Mouse (Mus musculus) left cerebral cortex, postnatal 4 days (tissue): ENCODE measurements around the gene Kazald1. TPM values are rescaled to one million over a fixed set of nuclear protein-coding genes. Genes with fewer than 3 reads are reported as not detected.
A peak's percentile ranks its signal among the peaks of the same experiment; 100 is the strongest.

Source experiments
- DNase-seq: peaks from one replicate; pipeline ENCODE4 v3.0.0-alpha.2; 2022
- intact Hi-C: fragments of 180-260 bp; cut with DNase I; formaldehyde crosslinking; loops from one replicate; pipeline ENCODE4 v1.15.1; 2025
- total RNA-seq, 2 experiments: library from RNA; stranded (reverse); gene quantifications; 2 replicates each; pipeline ENCODE4 v1.2.3; 2021

Kazald1 gene
- total RNA-seq, 2 experiments from 2014 or later: 0.70 to 1.8 TPM

GRCm38 (mm10) chr19:45076586-45077510 is 1.8 kb downstream of the Kazald1 start:
- intact Hi-C loops: loop anchor here (5.0 kb wide), 1 partner anchor 80 kb away; no protein-coding TSS in a partner anchor
- peak; percentile 42 for DNase-seq

DNA sequence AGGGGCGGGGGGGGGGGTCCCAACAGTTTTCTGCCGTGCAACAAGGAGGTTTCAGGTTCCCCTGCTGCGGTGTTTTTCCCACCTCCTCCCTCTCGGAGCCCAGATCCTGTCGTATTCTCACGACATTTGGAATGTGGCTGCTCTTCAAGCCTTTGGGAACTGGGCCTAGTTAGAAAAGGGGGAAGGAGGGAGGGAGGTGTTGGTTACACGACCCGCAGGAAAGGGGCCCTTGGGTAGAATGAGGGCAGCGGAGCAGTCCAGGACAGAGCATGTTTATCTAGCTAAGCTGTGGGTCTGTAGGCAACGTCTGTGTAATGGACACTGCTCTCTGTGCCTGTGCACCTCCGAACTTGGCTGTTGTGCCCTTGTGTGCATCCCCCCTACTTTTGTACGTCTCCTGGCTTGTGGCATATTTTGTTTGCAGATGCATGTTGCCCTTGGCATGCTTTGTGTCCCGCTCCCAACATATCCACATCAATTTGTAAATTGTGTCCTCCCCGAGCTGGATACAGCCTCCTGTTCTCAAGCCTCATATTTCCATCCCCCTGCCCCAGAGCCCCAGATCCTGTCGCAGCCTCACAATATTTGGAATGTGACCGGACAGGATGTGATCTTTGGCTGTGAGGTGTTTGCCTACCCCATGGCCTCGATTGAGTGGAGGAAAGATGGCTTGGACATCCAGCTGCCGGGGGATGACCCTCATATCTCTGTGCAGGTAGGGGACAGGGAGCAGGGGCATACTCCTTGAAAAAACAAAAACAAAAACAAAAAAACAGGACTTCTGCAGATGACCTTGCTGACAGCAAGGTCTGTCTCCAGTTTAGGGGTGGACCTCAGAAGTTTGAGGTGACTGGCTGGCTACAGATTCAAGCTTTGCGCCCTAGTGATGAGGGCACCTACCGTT is 3.0 kb downstream of the Kazald1 start:
- DNase-seq: no peak
- intact Hi-C loops: loop anchor here (5.0 kb wide), 1 partner anchor 79 kb away; no protein-coding TSS in a partner anchor

GRCm38 (mm10) chr19:45078971-45079764 is 4.1 kb downstream of the Kazald1 start:
- DNase-seq: no peak
- intact Hi-C loops: loop anchor here (5.0 kb wide), 1 partner anchor 78 kb away; no protein-coding TSS in a partner anchor

DNA sequence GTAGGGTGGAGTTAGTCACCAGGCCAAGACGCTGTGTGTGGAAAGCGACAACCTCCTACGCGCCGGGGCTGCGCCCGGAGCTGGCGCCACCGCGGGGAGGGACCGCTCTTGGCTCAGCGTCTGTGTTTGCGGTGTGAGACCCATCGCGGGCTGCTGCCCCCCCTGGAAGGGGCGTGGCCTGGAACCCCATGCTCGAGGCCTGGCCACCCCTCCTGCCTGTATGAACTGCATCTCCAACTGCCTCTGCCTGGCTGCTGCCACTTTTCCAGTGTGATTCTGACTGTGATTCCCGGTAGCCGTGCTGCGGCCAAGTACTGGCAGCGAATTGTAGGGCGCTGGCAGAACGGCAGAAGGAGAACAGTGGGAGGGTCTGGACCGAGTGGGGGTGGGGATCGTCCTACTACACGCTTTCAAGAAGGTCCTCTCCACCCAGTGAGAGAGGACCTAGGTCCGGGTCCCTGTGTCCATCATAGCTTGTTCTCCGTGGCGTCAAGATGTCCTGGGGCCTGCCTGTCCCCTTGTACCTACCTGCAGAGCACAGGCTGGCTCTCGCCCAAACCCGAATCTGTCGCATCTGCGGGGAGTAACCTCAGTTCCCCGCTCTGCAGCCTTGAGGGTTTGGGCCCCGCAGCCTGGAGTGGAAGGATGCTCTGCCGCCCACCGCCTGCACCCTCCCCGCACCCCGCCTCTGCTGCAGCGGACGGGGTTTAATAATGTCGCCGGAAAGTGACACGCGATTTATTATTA is 4.9 kb downstream of the Kazald1 start:
- DNase-seq: peak; percentile 78
- intact Hi-C loops: loop anchor here (5.0 kb wide), 1 partner anchor 77 kb away; no protein-coding TSS in a partner anchor

DNA sequence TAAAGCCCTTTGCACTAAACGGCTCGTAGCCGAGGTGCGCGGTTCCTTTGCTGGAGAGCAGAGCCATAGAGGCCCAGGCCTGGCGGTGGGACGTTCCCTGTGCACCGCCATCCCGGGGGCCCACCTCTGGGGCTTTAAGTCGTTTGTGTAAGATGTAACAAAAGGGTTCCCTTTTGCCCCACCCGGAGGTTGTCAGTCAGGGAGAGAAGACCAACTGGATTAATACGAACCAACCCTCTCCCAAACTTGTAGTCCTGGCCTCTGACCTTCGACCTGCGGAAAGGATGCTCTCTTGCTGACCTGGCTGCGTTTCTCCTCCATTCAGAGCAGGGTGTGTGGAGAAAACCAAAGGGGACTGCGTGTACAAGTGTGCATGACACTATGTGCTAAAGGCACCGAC is 5.7 kb downstream of the Kazald1 start:
- DNase-seq: no peak
- intact Hi-C loops: no loop called here

DNA sequence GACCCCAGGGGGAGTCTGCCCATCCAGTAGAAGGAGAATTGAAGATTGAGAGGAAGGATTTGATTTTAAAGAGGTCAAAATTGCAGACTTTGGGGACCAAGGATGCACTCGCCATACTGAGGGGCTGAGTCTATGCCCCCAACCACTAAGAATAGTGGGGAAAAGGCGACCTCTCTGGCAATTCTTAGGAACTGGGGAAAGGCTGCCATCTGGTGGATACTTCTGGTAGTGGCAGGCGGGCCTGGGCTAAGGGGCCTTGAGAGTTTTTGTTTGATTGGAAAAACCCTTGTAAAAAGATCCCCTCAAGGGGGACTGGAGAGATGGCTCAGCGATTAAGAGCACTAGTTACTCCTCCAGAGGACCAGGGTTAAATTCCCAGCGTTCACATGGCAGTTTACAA is 6.2 kb downstream of the Kazald1 start:
- intact Hi-C loops: no loop called here

GRCm38 (mm10) chr19:45081841-45082550 is 7.0 kb downstream of the Kazald1 start:
- DNase-seq: peak; percentile 45
- intact Hi-C loops: no loop called here

More for the DNA sequence above, 6.2 kb downstream of the Kazald1 start:
- peak; percentile 79 for DNase-seq

- DNase-seq: no peak
- intact Hi-C loops: no loop called here
Observed at GRCm38 (mm10) chr19:45097868-45098267, 22.8 kb downstream of the Kazald1 start.

DNA sequence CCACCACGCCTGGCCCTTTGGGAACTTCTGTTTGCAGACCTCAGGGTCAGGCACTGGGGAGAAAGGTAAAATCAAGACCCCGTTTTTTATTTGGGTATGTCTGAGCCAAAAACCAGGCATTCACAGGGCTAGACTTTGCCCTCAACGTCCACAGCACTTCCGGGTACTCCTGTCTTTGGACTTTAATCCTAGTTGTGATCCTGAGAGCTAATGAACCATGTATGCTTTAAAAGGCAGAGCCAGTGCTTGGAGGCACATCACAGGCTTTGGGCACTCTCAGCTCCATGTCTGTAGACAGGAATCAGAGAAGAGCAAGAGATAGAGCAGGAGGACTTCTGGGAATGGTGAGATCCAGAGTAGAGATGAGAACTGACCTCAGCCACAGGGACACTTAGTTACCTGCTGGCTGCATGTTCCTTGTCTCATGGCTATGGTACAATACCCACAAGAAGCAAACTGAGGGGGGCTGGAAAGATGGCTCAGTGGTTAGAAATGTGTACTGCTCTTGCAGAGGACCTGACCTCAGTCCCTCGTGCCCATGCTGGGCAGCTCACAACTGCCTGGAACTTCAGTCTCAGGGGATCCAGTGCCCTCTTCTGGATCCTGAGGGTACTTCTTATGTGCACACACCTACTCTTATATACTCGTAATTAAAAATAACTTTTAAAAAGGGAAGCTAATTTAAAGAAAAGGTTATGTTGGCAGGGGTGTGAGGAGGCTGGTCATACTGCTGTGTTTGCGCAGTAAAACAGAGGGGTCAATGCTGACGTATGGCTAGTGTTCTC is 25.6 kb downstream of the Kazald1 start:
- intact Hi-C loops: no loop called here
- DNase-seq: no peak

DNA sequence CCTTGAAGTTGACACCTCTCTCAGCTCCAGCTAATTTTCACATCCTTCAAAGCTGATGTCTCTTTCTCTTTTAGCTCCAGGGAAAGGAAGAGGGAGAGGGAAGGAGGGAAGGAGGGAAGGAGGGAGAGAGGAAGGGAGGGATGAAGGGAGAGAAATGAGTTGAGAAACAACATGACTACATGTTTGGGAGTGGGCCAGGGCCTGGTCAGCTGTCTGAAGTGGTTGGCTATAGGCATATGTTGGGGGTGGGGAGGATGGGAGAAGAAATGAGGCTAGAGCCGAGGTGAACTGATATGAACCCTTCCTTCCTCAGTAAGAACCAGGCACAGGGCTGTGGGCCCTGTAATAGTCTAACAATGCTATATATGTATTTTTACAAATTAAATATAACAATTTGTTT is 30.6 kb downstream of the Kazald1 start:
- intact Hi-C loops: no loop called here
- peak; percentile 37 for DNase-seq

GRCm38 (mm10) chr19:45106689-45107088 is 31.6 kb downstream of the Kazald1 start:
- peak; percentile 60 for DNase-seq
- intact Hi-C loops: no loop called here

- DNase-seq: no peak
- intact Hi-C loops: no loop called here
Observed at GRCm38 (mm10) chr19:45110681-45111080, 35.6 kb downstream of the Kazald1 start.

GRCm38 (mm10) chr19:45112444-45112843 is 37.4 kb downstream of the Kazald1 start:
- intact Hi-C loops: no loop called here
- no peak for DNase-seq

- intact Hi-C loops: no loop called here
- no peak for DNase-seq
Observed at GRCm38 (mm10) chr19:45113791-45114460, 38.9 kb downstream of the Kazald1 start.

- no peak for DNase-seq
- intact Hi-C loops: no loop called here
Observed at GRCm38 (mm10) chr19:45114772-45115171, 39.7 kb downstream of the Kazald1 start.

DNA sequence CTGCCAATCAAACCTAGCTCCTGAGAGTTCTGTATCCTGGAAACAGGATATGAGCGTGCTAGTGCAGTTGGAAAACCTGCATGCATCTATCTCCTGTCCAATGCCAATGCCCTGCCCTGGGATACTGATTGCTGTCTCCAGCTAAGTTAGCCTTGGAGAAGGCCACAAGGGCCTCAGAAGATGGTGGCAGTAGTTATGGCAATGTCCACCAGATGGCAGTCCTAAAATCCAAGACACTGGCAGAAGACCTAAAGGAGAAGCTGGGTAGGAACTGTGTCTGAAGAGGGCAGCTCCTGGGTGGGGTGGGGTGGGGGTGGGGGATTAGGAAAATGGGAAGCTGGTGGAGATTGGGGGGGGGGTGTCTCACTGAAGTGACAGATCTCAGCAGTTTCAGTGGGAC is 41.8 kb downstream of the Kazald1 start:
- peak; percentile 26 for DNase-seq
- intact Hi-C loops: no loop called here
